Mouse (Mus musculus) layer of hippocampus, adult 11-12 months (tissue): ENCODE results near the gene Scn8a.

ENCODE experiments used
- DNase-seq: peaks from one replicate; pipeline ENCODE4 v3.0.0; 2022; ENCODE audit warnings: low spot score

Gene Scn8a

DNA sequence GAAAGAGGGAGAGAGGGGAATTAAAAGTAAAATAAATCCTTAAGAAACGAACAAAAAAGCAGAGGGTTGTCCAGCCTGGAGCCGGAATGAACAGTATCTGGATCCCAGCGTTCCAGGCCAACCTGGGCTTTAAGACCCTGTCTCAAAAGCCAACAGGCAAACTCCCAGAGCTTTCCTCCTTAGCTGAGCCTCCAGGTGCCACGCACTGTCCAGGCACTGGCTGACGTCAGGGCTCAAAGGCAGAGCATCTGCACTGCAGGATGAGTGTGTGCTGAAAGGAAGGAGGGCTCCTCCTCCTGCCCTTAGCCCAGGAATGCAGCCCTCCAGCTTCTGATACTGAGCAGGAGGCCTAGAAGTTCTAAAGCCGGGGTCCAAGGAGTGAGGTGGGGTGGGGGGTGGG, 224.3 kb downstream of the Scn8a start:
- DNase-seq = no peak

DNA sequence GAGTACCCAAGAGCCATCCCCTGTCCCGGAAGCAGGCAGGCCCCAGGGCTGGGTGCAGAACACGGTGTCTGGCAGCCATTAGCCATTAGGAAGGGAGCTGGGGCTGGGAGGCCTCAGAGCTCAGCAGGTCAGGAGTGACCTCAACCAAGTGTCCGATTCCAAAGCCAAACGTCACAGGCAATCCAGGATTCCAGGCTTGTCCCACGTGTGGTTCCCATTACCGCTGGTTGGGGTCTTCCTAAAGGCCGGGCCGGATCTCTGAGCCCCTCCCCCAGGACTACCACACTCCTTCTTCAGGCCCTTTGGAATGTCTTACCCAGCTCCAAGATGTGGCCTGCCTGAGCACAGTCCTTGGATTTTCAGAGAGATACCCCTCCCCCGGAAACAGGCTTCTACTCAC, 225.3 kb downstream of the Scn8a start:
- no peak for DNase-seq

DNA sequence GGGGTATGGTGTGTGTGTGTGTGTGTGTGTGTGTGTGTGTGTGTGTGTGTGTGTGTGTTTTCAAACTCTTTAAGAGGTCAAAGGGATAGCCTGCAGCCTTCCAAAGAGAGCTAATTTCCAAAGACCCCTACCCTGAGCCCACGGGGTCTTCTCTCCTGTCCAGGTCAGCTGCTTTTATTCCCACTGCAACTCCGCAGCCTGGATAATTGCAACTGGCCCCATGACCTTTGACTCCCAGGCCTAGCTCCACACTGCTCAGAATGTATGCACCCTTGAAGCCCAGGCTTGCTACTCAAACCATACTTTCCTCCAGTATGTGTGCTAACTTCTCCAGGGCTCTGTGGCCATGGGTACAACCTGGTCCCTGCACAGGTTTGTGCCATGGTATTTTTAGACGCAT, 225.7 kb downstream of the Scn8a start:
- no peak for DNase-seq
